Mouse (Mus musculus) Patski (cell line): ENCODE data around the gene Gucy1b2. TPM values are rescaled to one million over a fixed set of nuclear protein-coding genes. Genes with fewer than 3 reads are reported as not detected.

Source experiments
- ATAC-seq: fragments of 100-300 bp; one replicate; pipeline ENCODE4 v1.8.0; 2021
- CTCF ChIA-PET: fragments of 350-600 bp; sonication (Branson Sonifier 250); formaldehyde crosslinking; loops from one replicate; lab custom pipeline; 2022; ENCODE audit warnings: inconsistent platforms; lab: Charles Lee
- POLR2A ChIA-PET: fragments of 350-600 bp; sonication (Branson Sonifier 250); formaldehyde crosslinking; loops from one replicate; lab custom pipeline; 2022; ENCODE audit warnings: antibody characterized with exemption, inconsistent platforms; lab: Charles Lee
- DNase-seq: peaks from one replicate; pipeline ENCODE4 v3.0.0-alpha.2; 2011; ENCODE audit warnings: low read depth, low spot score
- H3K27me3 ChIP-seq: fragments of 371-371 bp; one replicate; pipeline ENCODE4 v1.5.1; 2021
- CTCF ChIP-seq: fragments of 100-300 bp; IDR thresholded peaks from one replicate; pipeline ENCODE4 v1.5.1; 2021
- in situ Hi-C: fragments of 300-500 bp; cut with MboI; formaldehyde crosslinking; loops from 3 replicates; pipeline ENCODE4 v1.11.1; 2018; ENCODE audit warnings: low pct_unique_long_range_greater_than_20kb, mixed read lengths
- polyA plus RNA-seq: library from polyadenylated mRNA; unstranded; gene quantifications from one replicate; pipeline ENCODE4 v1.2.3, GENCODE M21; 2021

Gucy1b2 gene
- polyA plus RNA-seq, 1 experiment from 2014 or later, result 0.30 TPM

DNA sequence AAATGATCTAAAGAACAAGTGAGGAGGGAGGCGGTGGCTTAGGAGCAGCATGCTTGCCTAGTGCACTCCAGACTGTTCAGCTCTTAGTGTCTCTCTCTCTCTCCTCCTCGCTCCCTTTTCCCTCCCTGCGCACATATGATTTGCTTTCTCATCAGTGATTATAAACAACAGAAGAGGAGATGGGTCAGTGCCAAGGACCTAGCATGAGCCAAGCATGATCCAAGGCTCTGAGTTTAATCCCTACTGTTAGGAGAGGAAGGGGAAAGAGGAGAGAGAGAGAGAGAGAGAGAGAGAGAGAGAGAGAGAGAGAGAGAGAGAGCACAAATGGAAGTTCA, 8.9 kb downstream of the Gucy1b2 start:
- TF ChIP-seq CTCF, result no peak
- H3K27me3 ChIP-seq, result no peaks in the 10 kb centered on the region
- ATAC-seq, result no peak
- DNase-seq, result no peak
- ChIA-PET POLR2A (interaction anchor here (1.6 kb wide), 1 partner anchor 10 kb away, joined by 3 read pairs; no protein-coding TSS in a partner anchor), CTCF (interaction anchor here (0.8 kb wide), 1 partner anchor 885 kb away, joined by 3 read pairs; no protein-coding TSS in a partner anchor)
- in situ Hi-C loops, result loop anchor here (5.0 kb wide), 1 partner anchor 105 kb away; no protein-coding TSS in a partner anchor

DNA sequence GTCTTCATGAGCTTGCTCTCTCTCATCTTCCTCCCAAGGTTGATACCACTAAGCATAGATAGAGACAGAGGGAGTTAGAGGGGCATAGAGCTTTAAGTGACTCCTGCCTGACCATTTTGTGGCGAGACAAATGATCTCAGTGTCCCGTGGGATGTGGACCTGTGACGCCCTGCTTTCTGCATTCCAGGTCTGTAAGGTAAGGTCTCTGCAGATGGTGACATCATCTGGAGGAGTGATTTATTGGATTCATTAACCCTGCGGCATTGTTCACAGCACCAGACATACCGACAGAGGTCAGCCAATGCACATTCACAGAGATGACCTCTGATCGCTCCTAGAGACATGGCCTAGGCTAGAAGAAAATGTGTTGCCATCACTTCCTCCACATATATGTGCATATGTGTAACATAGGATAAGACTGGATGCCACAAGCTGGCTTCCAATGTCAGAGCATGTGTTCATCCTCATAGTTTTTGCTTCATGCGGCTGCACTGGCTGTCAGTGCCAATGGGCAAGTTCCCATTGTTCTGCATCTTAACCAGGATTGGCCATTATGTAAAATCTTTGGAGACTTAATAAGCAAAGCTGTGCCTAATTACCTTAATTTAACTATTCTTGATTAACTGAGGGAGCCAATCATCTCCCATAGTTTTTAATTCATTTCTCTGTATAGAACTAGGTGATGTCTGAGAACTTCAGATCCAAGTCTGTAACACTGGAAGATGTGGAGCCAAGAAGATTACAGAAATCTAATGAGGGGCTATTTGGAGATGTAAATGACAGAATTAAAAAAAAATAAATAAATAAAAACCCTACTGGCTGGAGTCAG, 9.5 kb downstream of the Gucy1b2 start:
- TF ChIP-seq CTCF, result no peak
- in situ Hi-C loops, result loop anchor here (5.0 kb wide), 1 partner anchor 104 kb away; no protein-coding TSS in a partner anchor
- POLR2A ChIA-PET, result interaction anchor here (1.6 kb wide), 1 partner anchor 10 kb away, joined by 3 read pairs; no protein-coding TSS in a partner anchor
- no peaks in the 10 kb centered on the region for H3K27me3 ChIP-seq
- no peak for DNase-seq
- peak; percentile 26 for ATAC-seq
- CTCF ChIA-PET, result interaction anchor here (0.8 to 1.1 kb wide), 2 partner anchors 15 to 885 kb away, joined by 3 read pairs; no protein-coding TSS in a partner anchor

DNA sequence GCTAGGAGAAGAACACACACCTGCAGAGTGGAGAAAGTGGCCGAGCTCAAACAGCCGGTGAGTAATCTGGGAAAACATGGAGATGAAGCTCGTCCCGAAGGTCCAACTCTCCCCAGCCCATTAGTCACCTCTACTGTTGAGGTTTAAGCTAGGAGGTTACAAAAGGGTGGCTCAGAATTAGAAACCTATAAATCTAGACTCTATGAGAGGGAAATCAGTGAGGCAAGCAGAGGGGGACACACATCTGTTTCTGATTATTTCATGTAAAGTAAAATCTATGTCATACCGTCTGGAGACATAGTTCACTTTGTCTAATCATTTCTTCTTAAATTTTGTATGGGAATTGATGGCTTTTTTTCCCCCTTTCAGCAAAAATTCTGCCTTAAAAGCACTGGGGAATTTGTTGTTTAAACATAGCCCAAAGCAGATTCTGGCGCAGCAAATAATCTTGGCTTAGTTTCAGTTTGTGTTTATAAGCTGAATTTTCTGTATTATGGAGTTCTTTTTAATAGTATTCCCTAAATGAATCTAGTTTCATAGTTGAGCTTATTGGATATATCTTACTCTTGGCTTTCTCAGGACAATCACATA, 12.2 kb downstream of the Gucy1b2 start:
- TF ChIP-seq CTCF, result no peak
- POLR2A ChIA-PET, result no interaction called here
- no peaks in the 10 kb centered on the region for H3K27me3 ChIP-seq
- ATAC-seq (no peak), DNase-seq (no peak)
- CTCF ChIA-PET, result interaction anchor here (1.1 to 1.5 kb wide), 2 partner anchors 9 to 18 kb away, joined by 3 to 4 read pairs; no protein-coding TSS in a partner anchor
- in situ Hi-C loops, result no loop called here

DNA sequence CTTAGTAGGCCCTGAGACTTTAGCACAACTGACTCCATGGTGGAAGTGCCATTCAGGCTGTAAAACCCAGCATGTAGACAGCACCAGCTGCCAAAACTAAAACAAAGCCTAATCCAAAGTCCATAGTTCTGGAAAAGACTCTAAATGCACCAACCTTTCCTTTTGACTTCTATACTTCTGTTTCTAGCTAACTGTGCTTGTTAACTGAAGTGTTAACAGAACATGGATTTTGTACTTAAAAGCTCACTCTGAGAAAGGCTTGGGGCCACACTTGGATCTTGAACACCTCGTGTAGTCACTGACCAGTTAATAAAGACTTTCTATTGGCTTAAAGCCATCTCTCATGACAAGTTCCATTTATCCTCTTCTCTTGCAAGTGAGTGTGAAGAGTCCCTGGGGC, 13.1 kb downstream of the Gucy1b2 start:
- ATAC-seq (no peak), DNase-seq (no peak)
- ChIA-PET POLR2A (no interaction called here), CTCF (interaction anchor here (1.5 kb wide), 1 partner anchor 10 kb away, joined by 4 read pairs; no protein-coding TSS in a partner anchor)
- TF ChIP-seq CTCF, result no peak
- H3K27me3 ChIP-seq, result no peaks in the 10 kb centered on the region
- in situ Hi-C loops, result no loop called here

DNA sequence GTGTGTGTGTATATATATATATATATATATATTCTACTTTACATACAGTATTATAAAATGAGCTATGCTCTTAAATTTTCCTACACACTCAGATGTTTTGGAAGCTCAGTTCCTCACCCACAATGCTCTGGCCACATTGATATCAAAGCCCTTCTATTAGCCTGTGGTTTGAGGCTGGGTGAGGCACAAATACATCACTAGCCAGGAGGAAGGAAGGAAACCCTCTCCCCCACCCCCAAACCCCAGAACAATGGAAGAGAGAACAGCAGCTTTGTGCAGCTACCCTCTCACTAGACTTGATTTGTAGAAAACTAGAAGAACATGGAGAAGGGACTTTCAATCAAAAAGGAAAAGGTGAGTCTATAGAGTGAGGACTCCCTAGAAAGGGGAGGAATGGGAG, 16.1 kb downstream of the Gucy1b2 start:
- DNase-seq (no peak), ATAC-seq (no peak)
- H3K27me3 ChIP-seq, result no peaks in the 10 kb centered on the region
- TF ChIP-seq CTCF, result no peak
- in situ Hi-C loops, result no loop called here
- ChIA-PET CTCF (no interaction called here), POLR2A (no interaction called here)

DNA sequence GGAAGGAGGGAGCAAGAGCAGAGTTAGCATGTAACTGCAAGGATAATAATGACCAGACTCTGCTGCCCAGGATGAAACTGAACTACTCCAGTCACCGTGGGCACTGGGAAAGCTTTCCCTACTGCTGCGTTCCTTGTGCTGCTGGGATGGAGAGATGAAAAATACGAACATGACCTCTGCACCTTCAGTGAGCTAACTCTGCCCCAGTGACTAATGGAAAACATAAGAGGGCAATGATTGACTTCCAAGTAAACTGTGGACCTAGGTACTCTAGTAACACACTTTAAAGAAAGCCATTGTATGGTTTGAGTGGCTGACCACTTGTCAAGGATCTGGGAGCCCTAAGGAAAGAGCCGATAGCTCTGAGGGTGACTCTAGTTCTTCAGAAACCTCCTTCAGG, 17.9 kb downstream of the Gucy1b2 start:
- no peaks in the 10 kb centered on the region for H3K27me3 ChIP-seq
- ATAC-seq (no peak), DNase-seq (no peak)
- CTCF ChIA-PET, result no interaction called here
- POLR2A ChIA-PET, result no interaction called here
- TF ChIP-seq CTCF, result no peak
- in situ Hi-C loops, result no loop called here

DNA sequence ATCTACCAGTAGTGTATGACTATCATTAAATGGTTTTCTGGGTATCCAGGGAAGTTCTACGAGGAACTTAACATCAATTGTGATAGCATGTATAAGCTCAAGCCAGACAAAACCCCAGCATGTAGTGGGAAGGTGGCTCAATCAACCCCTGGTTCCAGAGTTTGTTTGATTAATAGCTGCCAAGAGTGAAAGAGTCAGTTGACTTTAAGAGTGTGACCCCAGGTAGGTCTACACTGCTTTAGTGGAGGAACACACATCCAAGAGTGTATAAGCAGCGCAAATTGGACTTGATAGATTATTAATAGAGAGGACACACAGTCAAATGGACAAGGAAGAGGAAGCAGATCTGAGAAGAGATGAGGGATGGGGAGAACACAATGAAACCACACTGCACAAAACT, 18.3 kb downstream of the Gucy1b2 start:
- no peak for DNase-seq
- no peak for ATAC-seq
- POLR2A ChIA-PET, result no interaction called here
- TF ChIP-seq CTCF, result no peak
- in situ Hi-C loops, result no loop called here
- CTCF ChIA-PET, result no interaction called here
- no peaks in the 10 kb centered on the region for H3K27me3 ChIP-seq

DNA sequence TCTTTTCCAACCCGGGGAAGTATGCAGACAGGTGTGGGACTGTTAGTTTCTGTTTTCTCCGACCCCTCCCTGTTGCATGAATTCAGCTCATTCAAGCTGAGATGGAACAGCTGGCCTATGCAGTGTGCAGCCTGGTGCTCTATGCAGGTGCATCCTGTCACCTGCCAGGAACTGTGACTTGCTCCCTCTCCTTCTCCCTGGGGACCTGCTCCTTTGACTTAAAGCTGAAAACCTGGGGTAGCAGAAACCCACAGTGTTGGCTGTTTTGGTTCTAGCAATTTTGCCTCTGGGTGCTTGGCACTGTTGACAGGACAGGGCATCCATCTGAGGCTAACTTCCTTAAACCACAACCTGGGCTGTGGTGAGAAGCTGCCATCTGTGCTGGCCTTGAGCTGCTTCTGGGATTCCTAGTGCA, 30.8 kb downstream of the Gucy1b2 start:
- in situ Hi-C loops, result no loop called here
- DNase-seq, result no peak
- CTCF ChIA-PET, result interaction anchor here (1.0 to 1.7 kb wide), 4 partner anchors 9 to 19 kb away, joined by 3 to 6 read pairs (median 3); no protein-coding TSS in a partner anchor
- POLR2A ChIA-PET, result interaction anchor here (0.5 kb wide), 1 partner anchor 601 kb away, joined by 3 read pairs; no protein-coding TSS in a partner anchor
- no peak for ATAC-seq
- no peaks in the 10 kb centered on the region for H3K27me3 ChIP-seq
- no peak for TF ChIP-seq CTCF

DNA sequence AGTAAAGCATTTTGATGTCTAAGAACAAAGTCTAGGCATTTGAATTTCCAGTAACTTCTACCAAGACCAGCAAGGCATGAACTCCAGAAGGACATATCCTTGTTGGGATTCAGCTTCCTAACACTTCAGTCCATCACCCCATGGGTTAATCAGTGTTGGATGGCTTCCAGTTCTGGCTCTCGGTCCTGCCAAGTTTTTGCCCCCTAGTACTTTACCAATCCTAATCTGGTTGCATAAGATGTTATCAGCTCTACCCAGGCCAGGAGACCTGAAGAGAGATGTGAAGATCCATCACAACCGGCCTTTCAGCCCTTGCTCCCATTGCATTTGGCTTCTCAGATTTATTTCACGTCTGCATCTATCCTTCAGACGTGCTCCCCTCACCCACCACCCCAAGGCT, 33.8 kb downstream of the Gucy1b2 start:
- ATAC-seq, result no peak
- no peak for TF ChIP-seq CTCF
- ChIA-PET CTCF (interaction anchor here (0.7 kb wide), 1 partner anchor 12 kb away, joined by 3 read pairs; no protein-coding TSS in a partner anchor), POLR2A (no interaction called here)
- no peaks in the 10 kb centered on the region for H3K27me3 ChIP-seq
- no peak for DNase-seq
- in situ Hi-C loops, result no loop called here

DNA sequence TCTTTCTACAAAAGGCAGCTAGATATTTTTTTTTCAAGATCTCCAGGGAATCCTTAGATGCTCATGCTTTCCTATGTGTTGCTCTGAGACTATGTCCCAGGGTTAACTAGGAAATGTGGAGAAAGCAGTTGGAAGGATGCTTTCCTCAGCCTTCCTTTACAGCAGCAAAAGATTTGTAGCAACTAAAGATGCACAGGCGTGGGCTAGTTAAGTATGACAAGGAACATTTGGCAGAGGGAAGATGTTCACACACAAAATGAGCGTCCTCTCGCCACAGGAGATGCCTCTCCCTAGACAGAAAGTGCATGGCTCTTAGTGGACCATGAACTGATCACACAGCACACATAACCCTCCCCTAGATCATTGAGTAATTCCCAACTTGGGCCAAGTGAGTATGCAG, 38.6 kb downstream of the Gucy1b2 start:
- TF ChIP-seq CTCF, result no peak
- ChIA-PET POLR2A (interaction anchor here (0.8 kb wide), 1 partner anchor 360 kb away, joined by 4 read pairs; no protein-coding TSS in a partner anchor), CTCF (no interaction called here)
- no peak for ATAC-seq
- no peak for DNase-seq
- H3K27me3 ChIP-seq, result peaks cover 3% of the 10 kb centered on the region
- in situ Hi-C loops, result no loop called here

DNA sequence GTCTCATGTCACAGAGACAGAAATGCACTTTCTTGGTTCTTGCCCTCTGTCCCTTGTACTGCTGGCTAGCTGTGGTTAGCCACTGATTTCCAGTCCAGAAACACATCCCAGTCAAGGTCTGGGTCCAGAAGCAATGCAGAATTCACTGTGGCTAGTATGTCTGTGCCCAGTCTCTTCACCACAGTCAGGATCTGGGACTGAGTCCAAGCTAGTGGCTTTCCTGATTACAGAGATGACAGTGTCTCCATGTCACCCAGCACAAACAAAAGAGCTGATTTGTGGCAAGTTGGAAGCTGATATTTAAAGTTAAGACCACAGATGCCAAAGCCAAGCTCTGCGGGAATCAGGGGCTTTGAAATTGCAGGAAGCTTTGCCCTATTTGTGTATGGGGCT, 39.4 kb downstream of the Gucy1b2 start:
- POLR2A ChIA-PET, result interaction anchor here (0.8 kb wide), 1 partner anchor 361 kb away, joined by 4 read pairs; no protein-coding TSS in a partner anchor
- ATAC-seq (peak; percentile 51), DNase-seq (no peak)
- CTCF ChIA-PET, result interaction anchor here (1.2 kb wide), 1 partner anchor 9 kb away, joined by 6 read pairs; no protein-coding TSS in a partner anchor
- in situ Hi-C loops, result no loop called here
- no peak for TF ChIP-seq CTCF
- H3K27me3 ChIP-seq, result peaks cover 3% of the 10 kb centered on the region
